Mouse (Mus musculus): ENCODE results near the gene Hoxd12. TPM values are rescaled to one million over a fixed set of nuclear protein-coding genes. Genes with fewer than 3 reads are reported as not detected.

Hoxd12 gene
- polyA plus RNA-seq, 1 experiment, result not detected

- Histone ChIP-seq H3K36me3 (ENCODE audit: control insufficient read depth, insufficient read depth) (no peaks in the 10 kb centered on the region), H3K27me3 (ENCODE audit: control insufficient read depth, insufficient read depth, insufficient read length) (peaks cover 43% of the 10 kb centered on the region)
- TF ChIP-seq CTCF (IDR thresholded peaks at IDR 0.05; ENCODE audit: control insufficient read depth, insufficient read depth, insufficient read length) (no peak), CEBPB (IDR thresholded peaks at IDR 0.05; ENCODE audit: low read depth) (no peak), MYOG (IDR thresholded peaks at IDR 0.05; ENCODE audit: control insufficient read depth, extremely low read depth, insufficient read length) (no peak), MYOD1 (IDR thresholded peaks at IDR 0.05; ENCODE audit: control insufficient read depth, insufficient read length, low read depth) (no peak), FOSL1 (IDR thresholded peaks at IDR 0.05; ENCODE audit: insufficient read depth, low read length, poor library complexity, severe bottlenecking) (no peak), MAX (IDR thresholded peaks at IDR 0.05) (no peak), USF1 (IDR thresholded peaks at IDR 0.05; ENCODE audit: low read depth) (no peak)
These were observed 7.0 kb downstream of the Hoxd12 start for GRCm38 (mm10) chr2:74681594-74682531.

GRCm38 (mm10) chr2:74682796-74683195, 8.0 kb downstream of the Hoxd12 start:
- no peak for TF ChIP-seq FOSL1 (IDR thresholded peaks at IDR 0.05; ENCODE audit: insufficient read depth, low read length, poor library complexity, severe bottlenecking)
- no peak for TF ChIP-seq MAX (IDR thresholded peaks at IDR 0.05)
- no peak for TF ChIP-seq MYOD1 (IDR thresholded peaks at IDR 0.05; ENCODE audit: control insufficient read depth, insufficient read length, low read depth)
- TF ChIP-seq CTCF (IDR thresholded peaks at IDR 0.05; ENCODE audit: control insufficient read depth, insufficient read depth, insufficient read length), result no peak
- TF ChIP-seq USF1 (IDR thresholded peaks at IDR 0.05; ENCODE audit: low read depth), result no peak
- no peak for TF ChIP-seq CEBPB (IDR thresholded peaks at IDR 0.05; ENCODE audit: low read depth)
- no peak for TF ChIP-seq MYOG (IDR thresholded peaks at IDR 0.05; ENCODE audit: control insufficient read depth, extremely low read depth, insufficient read length)
- no peaks in the 10 kb centered on the region for H3K36me3 ChIP-seq (ENCODE audit: control insufficient read depth, insufficient read depth)
- peaks cover 51% of the 10 kb centered on the region for H3K27me3 ChIP-seq (ENCODE audit: control insufficient read depth, insufficient read depth, insufficient read length)
- H3K79me2 ChIP-seq (ENCODE audit: control insufficient read depth, insufficient read depth), result no peaks in the 10 kb centered on the region
- H3K79me3 ChIP-seq (ENCODE audit: low read depth), result no peaks in the 10 kb centered on the region
- H3ac ChIP-seq (ENCODE audit: control insufficient read depth, insufficient read length, low read depth), result no peak overlapping the region
- no peak overlapping the region for H3K4me3 ChIP-seq (ENCODE audit: insufficient read depth, poor library complexity, severe bottlenecking)

More at GRCm38 (mm10) chr2:74681594-74682531, 7.0 kb downstream of the Hoxd12 start:
- no peak overlapping the region for H3K4me3 ChIP-seq (ENCODE audit: insufficient read depth, poor library complexity, severe bottlenecking)
- H3K79me2 ChIP-seq (ENCODE audit: control insufficient read depth, insufficient read depth), result no peaks in the 10 kb centered on the region
- no peaks in the 10 kb centered on the region for H3K79me3 ChIP-seq (ENCODE audit: low read depth)
- no peak overlapping the region for H3ac ChIP-seq (ENCODE audit: control insufficient read depth, insufficient read length, low read depth)

GRCm38 (mm10) chr2:74683471-74683951, 8.7 kb downstream of the Hoxd12 start:
- no peaks in the 10 kb centered on the region for H3K79me3 ChIP-seq (ENCODE audit: low read depth)
- H3ac ChIP-seq (ENCODE audit: control insufficient read depth, insufficient read length, low read depth), result no peak overlapping the region
- H3K79me2 ChIP-seq (ENCODE audit: control insufficient read depth, insufficient read depth), result no peaks in the 10 kb centered on the region
- peaks cover 55% of the 10 kb centered on the region for H3K27me3 ChIP-seq (ENCODE audit: control insufficient read depth, insufficient read depth, insufficient read length)
- H3K36me3 ChIP-seq (ENCODE audit: control insufficient read depth, insufficient read depth), result no peaks in the 10 kb centered on the region
- TF ChIP-seq MAX (IDR thresholded peaks at IDR 0.05) (no peak), MYOG (IDR thresholded peaks at IDR 0.05; ENCODE audit: control insufficient read depth, extremely low read depth, insufficient read length) (no peak), MYOD1 (IDR thresholded peaks at IDR 0.05; ENCODE audit: control insufficient read depth, insufficient read length, low read depth) (no peak)
- no peak overlapping the region for H3K4me3 ChIP-seq (ENCODE audit: insufficient read depth, poor library complexity, severe bottlenecking)

- Histone ChIP-seq H3K79me3 (ENCODE audit: low read depth) (no peaks in the 10 kb centered on the region), H3ac (ENCODE audit: control insufficient read depth, insufficient read length, low read depth) (no peak overlapping the region), H3K27me3 (ENCODE audit: control insufficient read depth, insufficient read depth, insufficient read length) (peaks cover 56% of the 10 kb centered on the region), H3K4me3 (ENCODE audit: insufficient read depth, poor library complexity, severe bottlenecking) (no peak overlapping the region), H3K36me3 (ENCODE audit: control insufficient read depth, insufficient read depth) (no peaks in the 10 kb centered on the region), H3K79me2 (ENCODE audit: control insufficient read depth, insufficient read depth) (no peaks in the 10 kb centered on the region)
- no peak for TF ChIP-seq MYOD1 (IDR thresholded peaks at IDR 0.05; ENCODE audit: control insufficient read depth, insufficient read length, low read depth)
- no peak for TF ChIP-seq MAX (IDR thresholded peaks at IDR 0.05)
- TF ChIP-seq CTCF (IDR thresholded peaks at IDR 0.05; ENCODE audit: control insufficient read depth, insufficient read depth, insufficient read length), result no peak
- no peak for TF ChIP-seq CEBPB (IDR thresholded peaks at IDR 0.05; ENCODE audit: low read depth)
- TF ChIP-seq FOSL1 (IDR thresholded peaks at IDR 0.05; ENCODE audit: insufficient read depth, low read length, poor library complexity, severe bottlenecking), result no peak
- TF ChIP-seq USF1 (IDR thresholded peaks at IDR 0.05; ENCODE audit: low read depth), result no peak
- TF ChIP-seq MYOG (IDR thresholded peaks at IDR 0.05; ENCODE audit: control insufficient read depth, extremely low read depth, insufficient read length), result no peak
These were observed 9.3 kb downstream of the Hoxd12 start for GRCm38 (mm10) chr2:74684106-74684505.

- peaks cover 55% of the 10 kb centered on the region for H3K27me3 ChIP-seq (ENCODE audit: control insufficient read depth, insufficient read depth, insufficient read length)
- H3K36me3 ChIP-seq (ENCODE audit: control insufficient read depth, insufficient read depth), result no peaks in the 10 kb centered on the region
- no peaks in the 10 kb centered on the region for H3K79me3 ChIP-seq (ENCODE audit: low read depth)
- H3K4me3 ChIP-seq (ENCODE audit: insufficient read depth, poor library complexity, severe bottlenecking), result no peak overlapping the region
- no peak overlapping the region for H3ac ChIP-seq (ENCODE audit: control insufficient read depth, insufficient read length, low read depth)
- no peaks in the 10 kb centered on the region for H3K79me2 ChIP-seq (ENCODE audit: control insufficient read depth, insufficient read depth)
- no peak for TF ChIP-seq CEBPB (IDR thresholded peaks at IDR 0.05; ENCODE audit: low read depth)
- TF ChIP-seq MYOG (IDR thresholded peaks at IDR 0.05; ENCODE audit: control insufficient read depth, extremely low read depth, insufficient read length), result no peak
- no peak for TF ChIP-seq MYOD1 (IDR thresholded peaks at IDR 0.05; ENCODE audit: control insufficient read depth, insufficient read length, low read depth)
- TF ChIP-seq CTCF (IDR thresholded peaks at IDR 0.05; ENCODE audit: control insufficient read depth, insufficient read depth, insufficient read length), result no peak
- no peak for TF ChIP-seq FOSL1 (IDR thresholded peaks at IDR 0.05; ENCODE audit: insufficient read depth, low read length, poor library complexity, severe bottlenecking)
- no peak for TF ChIP-seq USF1 (IDR thresholded peaks at IDR 0.05; ENCODE audit: low read depth)
- no peak for TF ChIP-seq MAX (IDR thresholded peaks at IDR 0.05)
These were observed 10.3 kb downstream of the Hoxd12 start for GRCm38 (mm10) chr2:74685059-74685603.
